Mouse (Mus musculus): Measurements from ENCODE around the gene Fxyd4. TPM values are rescaled to one million over a fixed set of nuclear protein-coding genes. Genes with fewer than 3 reads are reported as not detected.

Fxyd4 gene
- polyA plus RNA-seq, 1 experiment from 2014 or later: 3.0 TPM

DNA sequence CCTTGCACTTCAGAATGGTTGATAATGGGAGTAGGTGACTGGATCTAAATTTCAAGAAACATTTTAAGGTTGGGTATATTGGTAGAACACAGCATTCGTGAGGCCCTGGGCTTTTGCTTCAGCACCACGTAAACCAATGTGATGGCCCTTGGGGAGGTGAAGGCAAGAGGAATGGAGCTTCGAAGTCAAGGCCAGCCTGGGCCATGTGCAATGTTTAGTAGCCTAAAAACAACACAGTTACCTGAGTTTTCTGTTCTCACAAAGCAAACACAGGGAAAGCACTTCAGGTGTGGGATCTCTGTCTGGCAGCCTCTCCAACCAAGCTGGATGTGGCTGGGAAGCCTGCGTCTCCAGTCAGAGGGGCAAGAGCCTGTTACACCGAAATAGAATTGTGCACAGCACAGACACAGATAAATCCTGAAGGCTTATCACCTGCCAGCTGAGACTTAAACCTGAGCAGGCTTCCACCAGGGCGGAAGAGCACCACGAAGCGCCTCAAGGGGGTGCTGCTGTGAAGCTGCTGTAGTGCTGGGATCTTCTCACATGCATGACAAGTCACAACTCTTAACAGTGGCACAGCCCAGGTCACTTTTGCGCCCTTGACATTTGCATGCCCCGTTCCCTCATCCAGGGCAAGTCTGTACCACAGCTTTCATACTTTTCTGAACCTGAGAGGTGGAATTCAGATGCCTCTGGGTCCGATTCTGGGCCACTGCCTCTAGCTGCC lies 5.0 kb downstream of the Fxyd4 start:
- Histone ChIP-seq H3K9me3 (replicated peaks) (no peaks in the 10 kb centered on the region), H3K36me3 (ENCODE audit: poor library complexity, severe bottlenecking) (peaks cover 31% of the 10 kb centered on the region), H3K4me1 (no peaks in the 10 kb centered on the region), H3K27ac (no peak overlapping the region), H3K4me3 (no peak overlapping the region), H3K9ac (no peak overlapping the region), H3K4me2 (no peak overlapping the region), H3K27me3 (no peaks in the 10 kb centered on the region)
- 60% methylated on average over 11 of the region's 11 CpGs for WGBS
- no peak for ATAC-seq

DNA sequence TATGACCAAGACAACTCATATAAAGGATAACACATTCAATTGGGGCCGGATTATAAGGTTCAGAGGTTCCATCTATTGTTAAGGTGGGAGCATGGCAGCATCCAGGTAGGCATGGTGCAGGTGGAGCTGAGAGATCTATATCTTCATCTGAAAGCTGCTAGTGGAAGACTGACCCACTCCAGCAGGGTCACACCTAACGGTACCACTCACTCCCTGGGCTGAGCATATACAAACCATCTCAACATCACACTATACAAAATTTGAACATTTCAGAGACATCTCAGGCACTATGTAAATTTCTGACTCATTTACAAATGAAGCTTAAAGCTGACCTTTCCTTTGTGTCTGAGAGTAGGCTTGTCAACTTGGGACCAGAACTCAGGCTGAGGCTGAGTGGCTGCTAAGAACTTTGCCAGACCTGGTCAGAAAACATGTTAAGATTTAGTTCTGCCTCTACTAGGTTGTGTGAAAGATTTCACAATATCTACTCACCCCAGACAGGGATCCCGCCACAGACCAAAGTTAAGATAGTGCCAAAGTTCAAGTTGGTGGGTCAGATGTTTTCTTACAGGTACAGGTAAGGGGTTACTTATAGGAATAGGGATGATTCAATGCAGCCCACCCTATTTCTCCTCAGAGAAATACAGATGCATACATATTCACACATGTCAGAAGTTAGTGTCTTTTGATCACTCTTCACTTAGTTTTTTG lies 7.4 kb downstream of the Fxyd4 start:
- Histone ChIP-seq H3K4me1 (no peaks in the 10 kb centered on the region), H3K36me3 (ENCODE audit: poor library complexity, severe bottlenecking) (peaks cover 50% of the 10 kb centered on the region), H3K4me3 (no peak overlapping the region), H3K27me3 (no peaks in the 10 kb centered on the region), H3K27ac (no peak overlapping the region), H3K4me2 (no peak overlapping the region), H3K9me3 (replicated peaks) (no peaks in the 10 kb centered on the region), H3K9ac (no peak overlapping the region)
- 97% methylated on average over 3 of the region's 3 CpGs for WGBS
- ATAC-seq: no peak

DNA sequence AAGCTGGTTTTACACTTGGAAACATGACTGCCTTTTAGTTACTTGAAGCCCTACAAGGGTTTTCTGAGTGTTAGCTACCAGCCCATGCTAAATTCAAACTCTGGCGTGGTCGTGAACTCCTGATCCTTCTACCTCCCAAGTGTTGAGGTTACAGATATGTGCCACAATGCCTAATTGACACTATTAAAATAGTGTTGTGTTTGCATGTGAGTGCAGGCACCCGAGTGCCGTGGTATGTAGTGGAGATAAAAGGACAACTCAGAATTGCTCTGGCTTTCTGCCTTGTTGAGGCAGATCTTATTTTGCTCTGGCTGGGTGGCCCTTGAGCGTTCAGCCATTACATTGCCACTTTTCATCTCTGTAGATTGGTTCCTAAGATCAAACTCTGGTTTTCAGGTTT lies 8.7 kb downstream of the Fxyd4 start:
- ATAC-seq: no peak
- no peak overlapping the region for H3K4me3 ChIP-seq
- H3K36me3 ChIP-seq (ENCODE audit: poor library complexity, severe bottlenecking): peaks cover 50% of the 10 kb centered on the region
- H3K9ac ChIP-seq: no peak overlapping the region
- no peak overlapping the region for H3K27ac ChIP-seq
- no peaks in the 10 kb centered on the region for H3K27me3 ChIP-seq
- H3K9me3 ChIP-seq (replicated peaks): no peaks in the 10 kb centered on the region
- no peaks in the 10 kb centered on the region for H3K4me1 ChIP-seq
- WGBS: 93% methylated on average over 5 of the region's 5 CpGs
- no peak overlapping the region for H3K4me2 ChIP-seq

DNA sequence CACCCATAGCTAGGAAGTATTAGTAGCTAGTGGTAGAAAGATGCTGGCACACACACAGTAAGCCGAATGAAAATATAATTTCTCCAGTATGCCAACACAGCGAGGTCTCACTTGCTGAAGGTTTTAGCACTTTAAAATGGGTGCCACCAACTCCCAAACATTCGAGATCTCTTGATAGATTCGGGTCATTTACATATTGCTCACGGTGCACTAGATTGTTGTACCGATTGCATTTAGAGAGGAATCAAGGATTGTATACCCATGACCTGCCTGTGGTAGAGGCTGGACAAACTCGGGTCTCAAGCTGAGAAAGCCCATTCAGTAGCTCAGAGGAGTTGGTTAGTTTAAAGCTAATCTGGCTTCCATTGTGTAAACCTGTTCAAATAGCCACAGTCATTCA lies 9.5 kb downstream of the Fxyd4 start:
- Histone ChIP-seq H3K4me1 (no peaks in the 10 kb centered on the region), H3K27me3 (no peaks in the 10 kb centered on the region), H3K4me3 (no peak overlapping the region), H3K4me2 (no peak overlapping the region), H3K36me3 (ENCODE audit: poor library complexity, severe bottlenecking) (peaks cover 50% of the 10 kb centered on the region), H3K27ac (no peak overlapping the region), H3K9me3 (replicated peaks) (no peaks in the 10 kb centered on the region), H3K9ac (no peak overlapping the region)
- WGBS: 82% methylated on average over 7 of the region's 7 CpGs
- no peak for ATAC-seq

DNA sequence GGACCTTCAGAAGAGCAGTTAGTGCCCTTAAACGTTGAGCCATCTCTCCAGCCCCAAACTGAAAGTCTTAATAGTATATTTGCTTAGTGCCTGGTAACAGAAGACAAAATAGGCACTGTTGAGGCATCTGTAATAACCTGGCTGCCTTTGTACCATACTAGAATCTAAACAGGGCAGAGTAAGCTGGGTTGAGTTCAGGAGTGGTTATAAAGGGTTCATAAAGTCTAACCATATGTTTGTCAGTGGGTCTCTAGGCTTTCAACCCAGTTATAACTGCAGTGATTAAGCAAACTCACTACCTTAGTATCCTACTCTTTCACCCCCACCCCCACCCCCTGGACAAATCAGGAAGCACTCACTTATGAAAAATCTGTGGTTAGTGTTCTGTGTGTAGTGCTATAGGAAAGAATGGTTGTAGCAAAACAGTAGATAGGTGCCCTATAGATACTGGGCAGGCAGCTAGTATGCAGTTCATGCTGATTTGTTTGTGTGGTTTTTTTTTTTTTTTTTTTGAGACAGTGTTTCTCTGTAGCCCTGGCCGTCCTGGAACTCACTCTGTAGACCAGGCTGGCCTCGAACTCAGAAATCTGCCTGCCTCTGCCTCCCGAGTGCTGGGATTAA lies 10.5 kb downstream of the Fxyd4 start:
- no peak for ATAC-seq
- Histone ChIP-seq H3K9ac (no peak overlapping the region), H3K4me2 (no peak overlapping the region), H3K27me3 (no peaks in the 10 kb centered on the region), H3K4me3 (no peak overlapping the region), H3K27ac (no peak overlapping the region), H3K4me1 (no peaks in the 10 kb centered on the region), H3K36me3 (ENCODE audit: poor library complexity, severe bottlenecking) (peaks cover 51% of the 10 kb centered on the region), H3K9me3 (replicated peaks) (no peaks in the 10 kb centered on the region)
- 75% methylated on average over 4 of the region's 4 CpGs for WGBS

DNA sequence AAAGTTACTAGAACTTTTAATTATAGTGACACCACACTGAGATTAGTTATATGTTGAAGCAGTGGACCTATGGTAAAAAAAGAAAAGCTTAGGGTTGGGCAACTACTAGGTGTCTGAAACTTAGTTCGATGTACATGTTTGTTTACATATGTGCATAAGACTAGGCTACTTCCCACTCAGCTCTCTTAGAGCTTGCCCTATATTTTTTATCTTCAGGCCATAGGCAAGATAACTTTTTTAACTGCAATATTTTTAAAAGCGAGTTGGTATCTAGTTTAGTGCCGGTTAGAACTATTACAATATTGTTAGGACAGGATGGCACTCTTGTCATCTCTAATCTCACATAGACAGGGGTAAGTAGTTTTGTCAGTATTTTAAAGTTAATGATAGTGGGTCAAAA lies 15.5 kb downstream of the Fxyd4 start:
- H3K4me3 ChIP-seq: no peak overlapping the region
- ATAC-seq: no peak
- H3K36me3 ChIP-seq (ENCODE audit: poor library complexity, severe bottlenecking): peaks cover 21% of the 10 kb centered on the region
- no peak overlapping the region for H3K27ac ChIP-seq
- H3K4me2 ChIP-seq: no peak overlapping the region
- WGBS: 96% methylated on average over 3 of the region's 3 CpGs
- H3K9ac ChIP-seq: no peak overlapping the region
- peaks cover 35% of the 10 kb centered on the region for H3K4me1 ChIP-seq
- H3K9me3 ChIP-seq (replicated peaks): no peaks in the 10 kb centered on the region
- no peaks in the 10 kb centered on the region for H3K27me3 ChIP-seq

DNA sequence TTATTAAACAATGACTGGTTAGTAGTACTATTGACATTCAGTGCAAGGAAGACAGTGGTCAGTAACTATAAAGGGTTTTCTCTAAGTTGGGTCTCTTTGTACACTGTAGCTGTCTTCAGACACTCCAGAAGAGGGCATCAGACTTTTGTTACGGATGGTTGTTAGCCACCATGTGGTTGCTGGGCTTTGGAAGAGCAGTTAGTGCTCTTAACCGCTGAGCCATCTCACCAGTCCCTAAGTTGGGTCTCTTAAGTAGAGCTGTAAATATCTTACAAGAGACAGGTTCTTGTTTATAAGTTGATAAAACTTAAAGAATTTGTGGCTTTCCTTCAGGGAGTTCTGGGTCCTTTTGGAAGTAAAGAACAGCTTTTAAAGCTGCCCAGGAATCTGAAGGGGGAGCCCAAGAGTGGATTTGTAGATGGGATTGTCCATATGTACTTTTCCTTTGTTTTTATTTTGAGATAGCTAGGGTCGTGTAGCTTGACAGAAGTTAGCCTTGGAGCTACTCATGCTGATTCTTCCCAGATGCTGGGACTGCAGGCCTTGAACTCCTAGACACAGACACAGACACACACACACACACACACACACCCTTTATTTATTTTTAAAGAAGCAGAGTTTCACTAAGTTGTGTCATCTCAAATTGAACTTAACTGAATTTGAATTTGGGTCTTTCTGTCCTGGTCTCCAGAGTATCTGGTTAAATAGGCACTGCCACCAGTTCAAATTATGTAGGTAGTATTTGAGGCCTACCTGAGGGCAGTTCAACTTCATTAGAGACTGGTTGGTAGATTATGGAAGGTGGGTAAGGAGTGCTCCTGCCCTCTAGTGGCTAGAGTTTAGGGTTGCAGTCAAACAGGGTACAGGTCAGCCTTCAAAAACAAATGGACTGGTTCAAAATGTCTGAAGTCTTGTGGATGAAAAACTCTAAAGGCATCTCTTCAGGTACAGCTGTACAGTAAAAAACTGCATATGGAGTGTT lies 16.5 kb downstream of the Fxyd4 start:
- Histone ChIP-seq H3K4me3 (no peak overlapping the region), H3K27ac (no peak overlapping the region), H3K36me3 (ENCODE audit: poor library complexity, severe bottlenecking) (peaks cover 10% of the 10 kb centered on the region), H3K9ac (no peak overlapping the region), H3K4me2 (no peak overlapping the region), H3K27me3 (no peaks in the 10 kb centered on the region), H3K9me3 (replicated peaks) (no peaks in the 10 kb centered on the region), H3K4me1 (peaks cover 45% of the 10 kb centered on the region)
- no peak for ATAC-seq
- WGBS: 63% methylated on average over 3 of the region's 3 CpGs

DNA sequence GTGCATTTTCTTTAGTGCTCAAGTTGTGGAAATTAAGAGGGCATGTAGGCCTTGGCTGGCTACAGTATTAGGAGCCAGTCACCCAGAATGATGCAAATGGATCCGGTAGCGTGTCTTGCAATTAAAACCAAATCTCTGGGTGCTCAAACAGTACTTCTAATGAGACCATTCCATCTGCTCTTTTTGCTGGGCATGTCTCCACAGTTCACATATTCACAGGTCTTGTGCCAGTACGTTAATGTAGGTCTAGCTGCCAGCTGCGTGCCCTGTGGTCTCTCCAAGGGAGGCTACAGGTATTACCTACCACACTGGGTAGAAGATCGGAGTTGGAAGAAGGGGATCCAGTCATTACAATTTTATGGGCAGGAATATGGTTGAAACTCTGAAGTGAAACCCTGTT lies 19.4 kb downstream of the Fxyd4 start:
- no peaks in the 10 kb centered on the region for H3K27me3 ChIP-seq
- peak overlapping the region; percentile 69 for H3K4me3 ChIP-seq
- 12% methylated on average over 5 of the region's 5 CpGs for WGBS
- peak overlapping the region; percentile 83 for H3K9ac ChIP-seq
- H3K27ac ChIP-seq: peak overlapping the region; percentile 83
- H3K4me1 ChIP-seq: peaks cover 51% of the 10 kb centered on the region
- no peaks in the 10 kb centered on the region for H3K9me3 ChIP-seq (replicated peaks)
- peak overlapping the region; percentile 92 for H3K4me2 ChIP-seq
- ATAC-seq: peak; percentile 44
- H3K36me3 ChIP-seq (ENCODE audit: poor library complexity, severe bottlenecking): 0 out of 2 replicates have a peak, but pooled peaks cover 5% of the 10 kb centered on the region

DNA sequence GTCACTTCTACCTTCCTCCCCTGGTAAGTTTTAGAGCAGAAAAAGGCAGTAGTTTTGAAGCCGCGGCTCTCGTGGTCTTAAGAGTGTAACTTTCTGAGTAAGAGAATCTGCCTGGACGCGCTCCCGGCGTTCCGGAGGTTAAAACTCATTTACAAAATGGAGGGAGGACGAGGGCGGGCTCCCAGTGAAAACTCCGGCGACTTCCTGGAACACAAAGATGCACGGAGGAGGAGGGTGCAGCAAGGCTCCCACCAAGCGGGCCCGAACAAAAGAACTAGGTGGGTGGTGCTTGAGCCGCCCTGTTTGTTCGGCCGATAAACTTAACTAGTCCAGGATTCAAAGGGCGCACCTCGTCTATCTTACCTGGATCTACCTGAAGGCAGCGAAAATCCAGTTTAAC lies 19.9 kb downstream of the Fxyd4 start:
- Histone ChIP-seq H3K9me3 (replicated peaks) (no peaks in the 10 kb centered on the region), H3K4me3 (peak overlapping the region; percentile 69), H3K4me2 (peak overlapping the region; percentile 92), H3K9ac (peak overlapping the region; percentile 83), H3K27ac (peak overlapping the region; percentile 83), H3K36me3 (ENCODE audit: poor library complexity, severe bottlenecking) (0 out of 2 replicates have a peak, but pooled peaks cover 1% of the 10 kb centered on the region), H3K27me3 (no peaks in the 10 kb centered on the region), H3K4me1 (peaks cover 51% of the 10 kb centered on the region)
- 1% methylated on average over 21 of the region's 21 CpGs for WGBS
- peak; percentile 74 for ATAC-seq

DNA sequence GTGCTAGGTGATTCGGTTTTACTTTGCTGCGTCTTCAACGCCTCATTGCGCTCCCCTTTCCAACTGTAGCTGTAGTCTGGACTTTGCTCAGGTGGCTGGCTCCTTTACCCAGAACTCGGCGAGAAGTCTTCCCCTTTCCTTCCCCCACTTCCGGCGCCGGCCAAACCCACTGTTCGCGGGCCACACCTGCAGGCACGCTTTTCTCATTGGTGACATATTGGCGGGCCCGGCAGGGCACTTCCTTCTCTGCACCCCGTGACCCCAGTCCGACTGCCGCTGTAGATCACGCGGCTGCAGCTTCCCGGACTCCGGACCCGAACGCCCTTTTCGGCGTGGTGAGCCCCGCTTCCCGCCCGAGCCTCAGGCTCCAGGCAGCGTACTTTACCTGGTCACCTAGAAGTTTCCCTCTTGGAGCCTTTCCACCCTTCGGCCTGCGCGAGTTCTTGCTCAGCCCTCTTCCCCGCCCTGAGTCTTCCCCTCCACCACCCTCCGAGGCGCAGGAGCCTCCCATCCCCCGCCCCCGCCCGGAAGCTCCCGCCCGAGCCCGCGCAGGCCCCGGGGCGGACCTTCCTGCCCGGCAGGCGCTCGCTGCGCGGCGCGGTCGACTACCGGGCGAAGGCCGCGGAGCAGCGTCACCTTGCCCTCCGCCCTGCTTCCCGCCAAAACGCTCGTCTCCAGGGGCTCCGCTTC lies 20.6 kb downstream of the Fxyd4 start:
- H3K4me1 ChIP-seq: peaks cover 51% of the 10 kb centered on the region
- no peaks in the 10 kb centered on the region for H3K27me3 ChIP-seq
- ATAC-seq: peak; percentile 91
- under 1% methylated on average over 59 of the region's 62 CpGs for WGBS
- peak overlapping the region; percentile 83 for H3K27ac ChIP-seq
- no peaks in the 10 kb centered on the region for H3K36me3 ChIP-seq (ENCODE audit: poor library complexity, severe bottlenecking)
- H3K9me3 ChIP-seq (replicated peaks): no peaks in the 10 kb centered on the region
- peak overlapping the region; percentile 83 for H3K9ac ChIP-seq
- H3K4me2 ChIP-seq: peak overlapping the region; percentile 92
- H3K4me3 ChIP-seq: peak overlapping the region; percentile 69

DNA sequence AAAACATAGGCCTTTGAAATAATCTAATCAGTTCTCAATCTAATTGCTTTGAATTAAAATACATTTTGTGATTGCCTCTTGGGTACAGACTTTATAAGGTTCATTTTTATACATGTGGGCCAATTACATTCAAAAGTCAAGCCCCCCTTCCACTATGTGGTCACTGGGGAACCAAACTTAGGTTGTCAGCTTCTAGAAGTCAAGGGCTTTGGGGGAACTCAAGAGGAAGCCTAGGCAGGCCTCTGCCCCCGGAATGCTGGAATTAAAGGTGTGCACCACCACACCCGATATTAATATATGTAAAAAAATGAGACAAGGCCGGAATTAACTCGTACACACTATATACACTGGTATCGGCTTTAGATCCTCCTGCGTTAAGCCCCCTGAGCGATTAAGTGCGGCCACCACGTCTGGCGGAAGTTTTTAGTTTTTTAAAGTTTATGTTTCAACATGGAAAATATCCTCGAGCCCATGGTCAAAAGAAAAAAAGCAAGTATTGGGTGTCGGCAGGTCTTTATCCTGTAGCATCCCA lies 21.2 kb downstream of the Fxyd4 start:
- Histone ChIP-seq H3K27me3 (no peaks in the 10 kb centered on the region), H3K9me3 (replicated peaks) (no peaks in the 10 kb centered on the region), H3K4me2 (peak overlapping the region; percentile 92), H3K27ac (peak overlapping the region; percentile 83; the same call in 1 of the 2 replicates), H3K4me3 (peak overlapping the region; percentile 69), H3K9ac (peak overlapping the region; percentile 83), H3K4me1 (peaks cover 46% of the 10 kb centered on the region), H3K36me3 (ENCODE audit: poor library complexity, severe bottlenecking) (no peaks in the 10 kb centered on the region)
- ATAC-seq: no peak
- 2% methylated on average over 12 of the region's 12 CpGs for WGBS

All from forebrain, embryonic 13.5 days (tissue).